In the genomic region with DNA sequence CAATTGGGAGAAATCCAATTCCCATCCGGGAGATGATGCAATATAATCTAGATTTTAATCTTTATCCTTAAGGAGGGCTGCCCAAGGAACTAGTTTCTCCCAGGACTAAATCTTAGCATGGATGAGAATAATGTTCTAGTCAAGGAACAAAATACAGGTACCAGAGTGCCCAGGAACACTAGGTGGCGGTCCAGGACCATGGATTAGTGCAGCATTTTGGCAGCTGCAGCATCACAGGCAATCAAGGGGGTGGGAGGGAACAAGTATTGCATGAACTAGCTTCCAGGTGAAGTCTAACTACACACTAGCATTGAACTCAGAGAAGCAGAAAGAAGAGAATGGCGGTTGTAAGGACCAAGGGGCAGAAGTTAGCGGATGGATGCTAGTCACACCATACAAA, we compare ENCODE assay signal across 9 mouse cellular contexts. TPM values are rescaled to one million over a fixed set of nuclear protein-coding genes. Genes with fewer than 3 reads are reported as not detected.
A peak's percentile ranks its signal among the peaks of the same experiment; 100 is the strongest.
DNase-seq lines count a peak whose midpoint lies in the region; ATAC-seq lines count a peak whose summit lies in the region.
"Had no signal": no experiment of that assay in that cellular context is flagged by ENCODE, and none has a peak within 500 bp of the region (broad histone marks: within the 10 kb centered on the region; RNA-seq: fewer than 3 reads in every experiment).

No protein-coding gene starts in this region.

- H3K9me3 ChIP-seq in forebrain, embryonic 10.5 days = no peaks in the 10 kb centered on the region
- no peaks in the 10 kb centered on the region for H3K9me3 ChIP-seq in forebrain, embryonic 13.5 days (replicated peaks)
- H3K9me3 ChIP-seq in midbrain, embryonic 16.5 days (replicated peaks; ENCODE audit: control insufficient read depth, low read length, poor library complexity, severe bottlenecking) = no peaks in the 10 kb centered on the region
- H3K9me3 ChIP-seq in midbrain, embryonic 13.5 days = no peaks in the 10 kb centered on the region

- no peaks in the 10 kb centered on the region for H3K36me3 ChIP-seq in forebrain, embryonic 10.5 days (replicated peaks)
- H3K36me3 ChIP-seq in forebrain, embryonic 13.5 days (ENCODE audit: poor library complexity, severe bottlenecking) = no peaks in the 10 kb centered on the region
- H3K36me3 ChIP-seq in midbrain, embryonic 16.5 days (ENCODE audit: control insufficient read depth, insufficient read depth, low read length) = no peaks in the 10 kb centered on the region
- H3K36me3 ChIP-seq in midbrain, embryonic 13.5 days = no peaks in the 10 kb centered on the region

- no peaks in the 10 kb centered on the region for H3K27me3 ChIP-seq in forebrain, embryonic 10.5 days (ENCODE audit: poor library complexity, severe bottlenecking)
- no peaks in the 10 kb centered on the region for H3K27me3 ChIP-seq in forebrain, embryonic 13.5 days
- H3K27me3 ChIP-seq in midbrain, embryonic 16.5 days (ENCODE audit: control insufficient read depth, insufficient read depth, low read depth, low read length) = no peaks in the 10 kb centered on the region
- H3K27me3 ChIP-seq in midbrain, embryonic 13.5 days = no peaks in the 10 kb centered on the region

- no peak overlapping the region for H3K27ac ChIP-seq in forebrain, embryonic 10.5 days
- H3K27ac ChIP-seq in forebrain, embryonic 13.5 days = no peak overlapping the region
- H3K27ac ChIP-seq in midbrain, embryonic 16.5 days (ENCODE audit: low read length) = no peak overlapping the region
- no peak overlapping the region for H3K27ac ChIP-seq in midbrain, embryonic 13.5 days

- no peak overlapping the region for H3K9ac ChIP-seq in forebrain, embryonic 13.5 days
- no peak overlapping the region for H3K9ac ChIP-seq in midbrain, embryonic 16.5 days (ENCODE audit: low read depth, low read length)
- H3K9ac ChIP-seq in midbrain, embryonic 13.5 days (replicated peaks) = no peak overlapping the region

- H3K4me1 ChIP-seq in forebrain, embryonic 10.5 days = no peaks in the 10 kb centered on the region
- H3K4me1 ChIP-seq in forebrain, embryonic 13.5 days = no peaks in the 10 kb centered on the region
- H3K4me1 ChIP-seq in midbrain, embryonic 16.5 days (ENCODE audit: control insufficient read depth, insufficient read depth, low read length) = no peaks in the 10 kb centered on the region
- no peaks in the 10 kb centered on the region for H3K4me1 ChIP-seq in midbrain, embryonic 13.5 days (replicated peaks)

- no peak for ATAC-seq in forebrain, embryonic 13.5 days
- ATAC-seq in midbrain, embryonic 16.5 days = peak; percentile 62; the same call in 1 of the 2 replicates
- no peak for ATAC-seq in midbrain, embryonic 13.5 days

- H3K4me3 ChIP-seq in forebrain, embryonic 10.5 days = no peak overlapping the region
- no peak overlapping the region for H3K4me3 ChIP-seq in forebrain, embryonic 13.5 days
- no peak overlapping the region for H3K4me3 ChIP-seq in midbrain, embryonic 16.5 days (ENCODE audit: low read depth, low read length)
- H3K4me3 ChIP-seq in midbrain, embryonic 13.5 days (replicated peaks) = no peak overlapping the region

- no peak overlapping the region for H3K4me2 ChIP-seq in forebrain, embryonic 13.5 days
- no peak overlapping the region for H3K4me2 ChIP-seq in midbrain, embryonic 16.5 days (ENCODE audit: low read length)
- H3K4me2 ChIP-seq in midbrain, embryonic 13.5 days (replicated peaks) = no peak overlapping the region

- 62% methylated on average over 4 of the region's 4 CpGs for whole genome bisulfite sequencing in forebrain, embryonic 10.5 days
- 47% methylated on average over 4 of the region's 4 CpGs for WGBS in forebrain, embryonic 13.5 days
- 49% methylated on average over 4 of the region's 4 CpGs for WGBS in midbrain, embryonic 16.5 days
- 52% methylated on average over 4 of the region's 4 CpGs for WGBS in midbrain, embryonic 13.5 days

- DNase-seq in forebrain, embryonic 10.5 days (ENCODE audit: extremely low spot score, low spot score) = peak; percentile 17
- DNase-seq in embryo, embryonic 10.5 days (ENCODE audit: low spot score) = peak; percentile 56
- DNase-seq in layer of hippocampus, postnatal 36 days = peak; percentile 5 to 10
- DNase-seq in right cerebral cortex, postnatal 14 days = peak; percentile 37
- no peak for DNase-seq in neural tube, embryonic 10.5 days (ENCODE audit: extremely low spot score, low spot score)

RNA-seq across cellular contexts. Expression of gene Gm648, which starts 12.2 kb away (rescaled TPM):
- not detected in 2 replicates for polyA plus RNA-seq in forebrain, embryonic 10.5 days (2016; fragmentation: Nextera tagmentation; extraction: Ambion mirVana)
- not detected in 2 replicates for polyA plus RNA-seq in forebrain, embryonic 13.5 days (2015; fragmentation: Nextera tagmentation; extraction: Ambion mirVana)
- polyA plus RNA-seq in midbrain, embryonic 16.5 days (2015; fragmentation: Nextera tagmentation; extraction: Ambion mirVana) = not detected in 2 replicates
- 0.15 TPM in 1 of 2 replicates, not detected in the other for polyA plus RNA-seq in midbrain, embryonic 13.5 days (2015; fragmentation: Nextera tagmentation; extraction: Ambion mirVana)
- not detected for total RNA-seq in layer of hippocampus, postnatal 36 days (2021)
- total RNA-seq: hematopoietic stem cell, adult 5-6 weeks had no signal

RNA-seq across cellular contexts. Expression of gene Gm10477, which starts 12.6 kb away (rescaled TPM):
- not detected in 2 replicates for polyA plus RNA-seq in forebrain, embryonic 10.5 days (2016; fragmentation: Nextera tagmentation; extraction: Ambion mirVana)
- polyA plus RNA-seq in forebrain, embryonic 13.5 days (2015; fragmentation: Nextera tagmentation; extraction: Ambion mirVana) = not detected in 2 replicates
- polyA plus RNA-seq in midbrain, embryonic 16.5 days (2015; fragmentation: Nextera tagmentation; extraction: Ambion mirVana) = not detected in 2 replicates
- not detected in 2 replicates for polyA plus RNA-seq in midbrain, embryonic 13.5 days (2015; fragmentation: Nextera tagmentation; extraction: Ambion mirVana)
- not detected for total RNA-seq in layer of hippocampus, postnatal 36 days (2021)
- total RNA-seq: hematopoietic stem cell, adult 5-6 weeks had no signal
